Mouse (Mus musculus) erythroblast, embryonic 14.5 days (primary cell): ENCODE data around the gene Mettl23. TPM values are rescaled to one million over a fixed set of nuclear protein-coding genes. Genes with fewer than 3 reads are reported as not detected.
"Not testable (repeated sequence)": the region's sequence is repeated elsewhere in the genome, so short reads cannot be mapped to it uniquely, and the experiment has no call there.

Experiments
- H3K27me3 ChIP-seq: 2 replicates; pipeline ENCODE4 v1.6.1; 2012; ENCODE audit warnings: inconsistent platforms; ENCODE audit not compliant: control insufficient read depth
- H3K36me3 ChIP-seq: 2 replicates; pipeline ENCODE4 v1.6.1; 2012; ENCODE audit warnings: mild to moderate bottlenecking, inconsistent platforms; ENCODE audit not compliant: control insufficient read depth
- H3K4me1 ChIP-seq: 2 replicates; pipeline ENCODE4 v1.6.1; 2012; ENCODE audit warnings: inconsistent platforms; ENCODE audit not compliant: control insufficient read depth
- H3K4me3 ChIP-seq: replicated peaks from 2 replicates; pipeline ENCODE3; 2012; ENCODE audit warnings: moderate library complexity, mild to moderate bottlenecking, inconsistent platforms
- H3K9me3 ChIP-seq: 2 replicates; pipeline ENCODE4 v1.6.1; 2012; ENCODE audit warnings: low read length, inconsistent platforms, mixed read lengths; ENCODE audit not compliant: control insufficient read depth
- GATA1 ChIP-seq: IDR thresholded peaks from 2 replicates; pipeline ENCODE4 v1.6.1; 2012; ENCODE audit warnings: low read length, inconsistent platforms, mixed read lengths
- TAL1 ChIP-seq: IDR thresholded peaks from 3 replicates; pipeline ENCODE4 v1.6.1; 2012; ENCODE audit warnings: low read length, inconsistent platforms, mixed read lengths
- polyA plus RNA-seq: library from polyadenylated mRNA; stranded (reverse); fragments of >175 nt; gene quantifications from 2 replicates; pipeline ENCODE4 v1.2.3, GENCODE M21; 2012

Mettl23 gene
- polyA plus RNA-seq, 1 experiment = 3.4 TPM

DNA sequence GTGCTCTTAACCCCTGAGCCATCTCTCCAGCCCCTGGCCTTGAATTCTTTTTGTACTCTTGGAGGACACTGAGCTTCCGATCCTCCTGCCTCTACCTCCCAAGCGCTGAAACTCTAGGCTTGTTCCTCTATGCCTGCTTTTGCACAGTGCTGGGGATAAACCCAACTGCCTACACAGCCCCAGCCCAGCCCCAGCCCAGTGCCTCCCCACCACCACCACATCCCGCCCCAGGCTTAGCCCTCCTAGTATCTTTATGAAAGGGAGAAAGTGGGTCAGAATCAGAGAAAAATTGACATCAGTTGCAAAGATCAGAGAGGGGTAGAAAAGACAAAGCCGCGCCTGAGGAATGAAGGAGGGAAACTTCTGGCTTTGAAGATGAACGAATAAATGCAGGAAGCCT, 41.0 kb downstream of the Mettl23 start:
- TF ChIP-seq GATA1 = no peak
- TF ChIP-seq TAL1 = no peak
- Histone ChIP-seq H3K27me3 (peaks cover 13% of the 10 kb centered on the region), H3K4me3 (no peak overlapping the region), H3K36me3 (no peaks in the 10 kb centered on the region), H3K4me1 (no peaks in the 10 kb centered on the region), H3K9me3 (no peaks in the 10 kb centered on the region)

DNA sequence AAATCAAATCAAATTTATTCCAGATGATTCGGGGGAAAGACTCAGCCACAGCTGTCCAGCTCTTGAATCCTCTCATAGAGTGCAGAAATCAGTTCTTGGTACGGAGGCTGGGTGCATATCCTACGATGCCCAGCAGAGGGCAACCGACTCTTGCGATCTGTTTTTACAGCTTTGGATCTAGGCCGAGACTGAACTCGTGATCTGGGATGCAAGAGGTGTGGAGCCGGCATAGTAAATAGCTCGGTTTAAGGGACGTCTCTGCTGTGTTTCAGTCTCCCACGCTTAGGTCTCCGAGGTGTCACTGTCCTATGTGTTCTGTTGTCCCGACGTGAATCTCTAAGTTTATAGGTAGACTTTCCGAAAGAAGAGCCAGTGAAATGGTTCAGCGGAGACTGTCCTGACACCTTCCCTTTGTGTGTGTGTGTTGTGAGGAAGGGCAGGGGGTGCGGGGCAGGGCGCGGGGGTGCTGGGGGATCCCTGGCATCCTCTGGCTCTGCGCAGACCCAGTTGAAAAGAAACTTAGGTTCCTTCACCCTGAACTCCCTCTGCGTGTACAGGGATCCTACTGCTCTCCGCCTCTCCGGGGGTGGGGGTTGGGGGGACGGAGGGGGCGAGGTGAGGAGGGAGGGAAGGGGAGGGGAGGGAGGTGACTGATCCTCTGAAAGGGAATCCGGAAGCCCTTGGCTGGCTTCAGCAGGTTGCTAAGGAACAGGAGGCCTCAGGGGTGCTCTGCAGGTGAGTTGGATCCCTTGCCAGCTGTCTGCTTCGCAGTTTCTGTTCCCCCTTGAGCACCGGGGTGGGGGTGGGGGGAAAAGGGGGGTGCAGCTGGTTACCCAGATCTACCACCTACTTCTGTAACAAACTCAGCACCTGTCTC, 42.4 kb downstream of the Mettl23 start:
- TF ChIP-seq TAL1 = no peak
- no peaks in the 10 kb centered on the region for H3K4me1 ChIP-seq
- no peaks in the 10 kb centered on the region for H3K36me3 ChIP-seq
- no peaks in the 10 kb centered on the region for H3K9me3 ChIP-seq
- H3K27me3 ChIP-seq = peaks cover 14% of the 10 kb centered on the region
- H3K4me3 ChIP-seq = no peak overlapping the region

DNA sequence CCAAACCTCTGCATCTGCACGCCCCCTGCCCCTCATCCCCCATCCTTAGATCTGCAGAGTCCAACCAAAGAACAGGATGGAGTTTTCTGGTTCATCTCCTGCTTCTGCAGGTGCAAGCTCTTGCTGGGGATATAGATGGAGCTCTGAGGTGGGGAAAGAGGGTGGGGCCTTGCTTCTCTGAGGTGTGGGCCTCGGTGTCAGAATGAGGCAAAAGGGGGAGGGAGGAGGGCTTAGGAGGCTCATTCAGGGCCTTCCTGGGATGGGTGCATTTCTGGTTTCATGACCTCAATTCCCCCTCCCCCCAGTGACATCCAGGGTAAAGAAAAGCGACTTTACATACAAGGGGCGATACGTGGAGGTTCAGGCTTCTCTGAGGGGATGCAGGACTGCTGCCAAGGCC, 44.1 kb downstream of the Mettl23 start:
- Histone ChIP-seq H3K9me3 (no peaks in the 10 kb centered on the region), H3K4me1 (no peaks in the 10 kb centered on the region), H3K4me3 (no peak overlapping the region), H3K36me3 (no peaks in the 10 kb centered on the region), H3K27me3 (peaks cover 17% of the 10 kb centered on the region)
- TF ChIP-seq TAL1 (no peak), GATA1 (no peak)

DNA sequence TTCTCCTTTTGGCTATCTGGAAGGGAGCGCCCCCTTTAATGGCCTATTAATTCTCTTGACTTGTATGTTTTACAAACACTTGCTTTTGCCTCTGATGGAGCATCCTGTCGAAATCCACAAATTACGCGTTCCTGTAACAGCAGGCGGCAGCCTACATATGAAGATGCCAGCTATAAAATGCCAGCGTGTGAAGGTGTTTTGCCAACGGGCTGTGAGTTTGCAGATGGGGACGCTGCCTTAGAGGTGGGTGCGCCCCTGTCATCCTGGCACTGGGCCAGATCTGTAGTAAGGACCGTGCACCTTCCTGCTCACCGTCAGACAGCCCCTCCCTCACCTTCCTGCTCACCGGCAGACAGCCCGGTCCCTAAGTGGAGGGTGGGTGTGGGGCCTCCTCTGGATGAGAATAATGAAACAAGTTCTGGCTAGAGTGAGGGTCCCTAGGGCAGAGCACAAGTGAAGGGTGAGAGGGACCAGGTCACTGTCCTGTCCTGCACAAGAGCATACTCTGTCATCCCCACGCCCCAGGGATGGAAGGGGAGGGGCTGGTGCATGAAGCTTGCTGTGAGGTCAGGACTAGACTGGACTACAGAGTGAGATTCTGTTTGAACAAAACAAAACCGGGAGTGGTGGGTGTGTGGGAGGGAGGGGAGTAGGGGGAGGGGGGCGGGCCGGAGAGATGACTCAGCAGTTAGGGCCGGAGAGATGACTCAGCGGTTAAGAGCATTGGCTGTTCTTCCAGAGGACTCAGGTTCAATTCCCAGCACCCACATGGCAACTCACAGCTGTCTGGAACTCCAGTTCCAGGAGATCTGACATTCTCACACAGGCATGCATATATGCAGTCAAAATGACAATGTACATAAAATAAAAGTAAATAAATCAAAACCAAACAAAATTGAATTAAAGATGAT, 50.7 kb downstream of the Mettl23 start:
- Histone ChIP-seq H3K27me3 (peaks cover 12% of the 10 kb centered on the region), H3K9me3 (no peaks in the 10 kb centered on the region), H3K36me3 (no peaks in the 10 kb centered on the region), H3K4me3 (no peak overlapping the region), H3K4me1 (no peaks in the 10 kb centered on the region)
- TF ChIP-seq GATA1 = no peak

DNA sequence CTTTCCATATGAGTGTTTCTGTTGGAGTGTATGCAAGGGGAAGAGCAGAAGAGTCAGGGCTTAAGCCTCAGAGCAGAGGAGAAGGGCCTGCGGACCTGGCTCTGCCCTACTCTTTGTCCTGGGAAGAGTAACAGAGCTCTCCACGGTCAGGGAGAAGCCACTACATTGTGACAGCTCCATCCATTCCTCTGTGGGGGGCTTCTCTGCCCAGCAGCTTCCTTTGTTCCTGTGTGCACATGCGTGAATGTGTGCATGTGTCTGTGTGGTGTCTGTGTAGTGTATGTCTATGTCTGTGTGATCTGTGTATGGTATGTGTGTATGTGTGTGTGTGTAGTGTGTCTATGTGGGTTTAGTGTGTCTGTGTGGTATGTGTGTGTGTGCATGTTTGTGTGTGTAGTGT, 52.3 kb downstream of the Mettl23 start:
- Histone ChIP-seq H3K4me3 (no peak overlapping the region), H3K9me3 (no peaks in the 10 kb centered on the region), H3K4me1 (no peaks in the 10 kb centered on the region), H3K36me3 (no peaks in the 10 kb centered on the region), H3K27me3 (peaks cover 12% of the 10 kb centered on the region)
- TF ChIP-seq TAL1 = no peak
- no peak for TF ChIP-seq GATA1

DNA sequence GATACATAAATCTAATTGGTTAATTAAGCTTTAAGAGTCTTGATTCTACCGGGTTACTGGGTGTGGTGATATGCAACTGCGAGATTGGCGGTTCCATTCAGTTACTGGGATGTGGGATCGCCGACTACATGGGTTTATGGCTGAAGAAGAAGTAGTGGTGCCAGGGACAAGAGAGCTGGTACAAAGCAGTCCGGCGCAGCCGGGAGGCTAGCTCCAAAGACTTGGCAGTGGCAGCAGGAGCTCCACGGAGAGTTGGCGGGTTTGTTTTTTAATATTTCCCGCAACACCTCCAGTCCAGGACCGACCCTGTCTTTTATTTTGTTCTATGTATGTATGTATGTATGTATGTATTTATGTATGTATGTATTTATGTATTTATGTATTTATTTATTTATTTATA, 56.2 kb downstream of the Mettl23 start:
- Histone ChIP-seq H3K4me3 (no peak overlapping the region), H3K36me3 (no peaks in the 10 kb centered on the region), H3K4me1 (no peaks in the 10 kb centered on the region), H3K27me3 (peaks cover 9% of the 10 kb centered on the region), H3K9me3 (peaks cover 4% of the 10 kb centered on the region)
- TF ChIP-seq TAL1 = no peak
- no peak for TF ChIP-seq GATA1

DNA sequence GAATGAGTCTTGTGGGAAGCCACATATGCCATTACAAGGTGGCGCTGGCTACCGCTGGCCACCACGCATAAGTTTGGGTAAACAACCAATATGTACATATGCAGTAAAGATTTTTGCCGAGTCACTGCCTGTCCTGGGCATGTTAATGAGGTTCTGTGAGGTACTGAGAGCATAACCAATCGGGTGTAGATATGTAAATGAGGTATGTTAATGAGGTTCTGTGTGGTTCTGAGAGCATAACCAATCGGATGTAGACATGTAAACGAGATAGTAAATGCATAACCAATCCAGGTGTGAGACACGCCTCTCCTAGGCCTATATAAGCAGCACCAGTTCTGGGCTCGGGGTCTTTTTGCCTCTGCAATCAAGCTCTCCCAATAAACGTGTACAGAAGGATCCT, 59.5 kb downstream of the Mettl23 start:
- not testable (repeated sequence) for H3K4me1 ChIP-seq, H3K36me3 ChIP-seq, H3K4me3 ChIP-seq, H3K9me3 ChIP-seq
- peaks cover 28% of the 10 kb centered on the region for H3K27me3 ChIP-seq

Other genes with a start within 250 kb of the Mettl23 start
- 1.6 and 1.8 TPM in 2 replicates for gene Rhbdf2, start 216.3 kb upstream of the Mettl23 start, polyA plus RNA-seq
- not detected in 2 replicates for gene Prcd, start 189.7 kb upstream of the Mettl23 start, polyA plus RNA-seq
- gene Cygb, start 189.0 kb upstream of the Mettl23 start, polyA plus RNA-seq = 0.02 TPM in 1 of 2 replicates, not detected in the other
- not detected in 2 replicates for gene St6galnac1, start 67.8 kb upstream of the Mettl23 start, polyA plus RNA-seq
- 0.03 and 0.05 TPM in 2 replicates for gene Mxra7, start 15.2 kb upstream of the Mettl23 start, polyA plus RNA-seq
- 3.6 and 5.9 TPM in 2 replicates for gene Jmjd6, start 171 bp downstream of the Mettl23 start, polyA plus RNA-seq
- gene Mfsd11, start 9.2 kb downstream of the Mettl23 start, polyA plus RNA-seq = 0.91 and 1.2 TPM in 2 replicates
- gene Srsf2, start 9.8 kb downstream of the Mettl23 start, polyA plus RNA-seq = 109 and 111 TPM in 2 replicates
- gene Mgat5b, start 75.6 kb downstream of the Mettl23 start, polyA plus RNA-seq = 0.02 TPM in 1 of 2 replicates, not detected in the other